Mouse (Mus musculus) gastrocnemius, postnatal 10 days (tissue): ENCODE measurements around the gene Foxd1. TPM values are rescaled to one million over a fixed set of nuclear protein-coding genes. Genes with fewer than 3 reads are reported as not detected.
A peak's percentile ranks its signal among the peaks of the same experiment; 100 is the strongest.

Source experiments
- DNase-seq: peaks from one replicate; pipeline ENCODE4 v3.0.0; 2021; ENCODE audit warnings: mixed read lengths
- long read RNA-seq, 2 experiments: library from polyadenylated mRNA; stranded (forward); transcript quantifications; one replicate each; pipeline ENCODE4 v2.0.0; 2021
- total RNA-seq, 2 experiments: library from RNA; stranded (reverse); gene quantifications; 2 replicates each; pipeline ENCODE4 v1.2.3; 2021

Gene Foxd1
- total RNA-seq: under 1 TPM; 0.28 to 0.36 TPM
- long read RNA-seq, experiment 1: 0 reads
- long read RNA-seq, experiment 2: 0 reads

- peak; percentile 34 for DNase-seq
These were observed at the start of gene Foxd1 for GRCm38 (mm10) chr13:98354090-98354801. TSS of gene Foxd1 (plus strand) at chr13:98354242.

DNA sequence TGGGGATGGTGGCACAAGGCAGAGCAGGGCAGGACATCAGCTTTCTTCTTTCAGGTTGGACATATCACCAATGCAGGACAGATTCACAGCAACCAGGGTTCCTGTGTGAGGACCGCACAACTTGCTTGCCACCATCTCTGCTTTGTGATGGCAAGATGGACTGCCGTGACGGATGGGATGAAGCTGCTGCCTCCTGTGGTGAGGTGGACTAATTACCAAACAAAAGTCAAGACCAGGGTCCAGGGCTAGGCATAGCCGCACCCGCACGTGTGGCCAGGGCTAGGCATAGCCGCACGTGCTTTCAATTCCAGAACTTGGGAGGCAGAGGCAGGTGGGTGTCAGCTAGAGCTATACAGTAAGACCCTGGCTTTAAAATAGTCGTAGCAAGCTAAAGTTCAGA, 48.8 kb upstream of the Foxd1 start:
- DNase-seq: no peak

- DNase-seq: no peak
These were observed 47.6 kb upstream of the Foxd1 start for GRCm38 (mm10) chr13:98306393-98306792.

GRCm38 (mm10) chr13:98306852-98307475, 47.1 kb upstream of the Foxd1 start:
- DNase-seq: no peak

DNA sequence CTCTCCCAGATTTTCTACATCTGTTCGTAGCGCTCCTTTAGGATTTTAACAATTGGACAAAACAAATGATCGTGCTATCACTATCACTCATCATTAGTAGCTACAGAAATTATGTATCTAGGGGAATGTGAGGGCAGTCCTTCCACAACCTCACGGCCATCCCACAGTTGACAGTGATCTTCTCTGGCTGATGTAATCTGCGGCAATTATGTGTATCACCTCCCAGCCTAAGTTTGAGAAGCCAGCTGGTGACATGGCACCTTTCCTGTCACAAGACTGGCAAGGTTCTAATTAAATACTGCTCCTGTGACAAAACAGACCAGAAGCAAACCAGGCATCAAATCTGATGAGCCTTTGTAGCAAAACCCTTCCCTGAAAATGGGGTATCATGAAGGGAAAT, 46.0 kb upstream of the Foxd1 start:
- DNase-seq: no peak

- DNase-seq: no peak
These were observed 45.3 kb upstream of the Foxd1 start for GRCm38 (mm10) chr13:98308724-98309123.

- no peak for DNase-seq
These were observed 42.4 kb upstream of the Foxd1 start for GRCm38 (mm10) chr13:98311597-98311996.

GRCm38 (mm10) chr13:98313631-98314030, 40.4 kb upstream of the Foxd1 start:
- DNase-seq: no peak

- DNase-seq: no peak
These were observed 38.9 kb upstream of the Foxd1 start for GRCm38 (mm10) chr13:98315124-98315523.

DNA sequence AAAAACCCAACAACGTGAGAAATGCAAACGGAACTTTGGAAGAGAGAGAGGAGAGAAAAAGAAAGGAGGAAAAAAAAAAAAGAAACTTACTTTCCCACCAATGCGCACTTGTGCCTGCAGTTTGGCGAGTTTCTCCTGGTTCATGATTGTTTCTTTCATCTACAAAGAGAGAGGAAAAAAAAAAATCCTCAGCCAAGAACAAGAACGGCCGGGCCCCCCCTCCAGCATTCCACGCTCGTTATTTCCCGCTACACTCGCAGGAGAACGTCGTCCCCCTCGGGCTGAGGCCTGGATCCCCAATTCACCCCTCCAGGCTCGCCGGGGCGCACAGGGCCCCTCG, 37.9 kb upstream of the Foxd1 start:
- DNase-seq: no peak

GRCm38 (mm10) chr13:98316480-98317245, 37.4 kb upstream of the Foxd1 start, which contains the start of gene Btf3:
TSS of gene Btf3 (minus strand) at chr13:98317006.
- DNase-seq: peak; percentile 95

GRCm38 (mm10) chr13:98317246-98317677, 36.8 kb upstream of the Foxd1 start:
- no peak for DNase-seq

DNA sequence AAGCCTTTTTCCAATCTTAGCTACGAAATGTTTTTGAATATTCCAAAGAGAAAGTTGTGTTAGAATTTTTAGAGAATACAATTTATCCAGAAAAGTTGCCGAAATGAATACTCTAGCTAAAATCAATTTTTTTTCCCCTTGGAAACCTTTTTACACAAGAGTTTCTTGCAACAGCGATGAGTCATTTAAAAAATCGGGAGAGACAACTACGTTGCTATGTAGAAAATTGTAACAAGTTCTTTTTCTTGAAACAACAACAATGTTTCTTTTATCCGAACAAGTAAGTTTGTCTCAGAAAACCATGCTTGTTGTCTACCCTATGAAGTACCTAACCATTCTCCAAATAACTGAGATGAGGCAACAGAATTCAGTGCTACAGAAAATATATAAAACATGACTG, 36.1 kb upstream of the Foxd1 start:
- no peak for DNase-seq

DNA sequence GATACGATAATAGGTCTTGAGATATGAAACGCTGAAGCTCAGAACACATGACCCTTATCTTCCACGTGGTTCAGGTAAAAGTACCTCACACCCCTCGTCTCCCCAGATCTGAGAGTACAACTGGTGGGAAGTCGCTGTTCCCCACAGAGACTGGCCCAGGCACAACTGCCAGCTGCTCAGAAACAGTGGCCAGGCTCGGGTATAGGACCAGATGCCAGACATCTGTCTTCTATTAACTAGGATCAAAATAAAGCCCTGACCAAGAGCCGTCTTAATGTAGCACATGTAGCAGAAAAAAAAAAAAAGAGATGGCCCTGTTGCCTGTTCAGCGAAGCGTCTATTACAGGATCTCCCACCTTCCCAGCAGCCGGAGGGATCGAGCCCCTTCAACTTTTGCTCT, 29.0 kb upstream of the Foxd1 start:
- no peak for DNase-seq

- DNase-seq: no peak
These were observed 21.9 kb upstream of the Foxd1 start for GRCm38 (mm10) chr13:98332106-98332505.

DNA sequence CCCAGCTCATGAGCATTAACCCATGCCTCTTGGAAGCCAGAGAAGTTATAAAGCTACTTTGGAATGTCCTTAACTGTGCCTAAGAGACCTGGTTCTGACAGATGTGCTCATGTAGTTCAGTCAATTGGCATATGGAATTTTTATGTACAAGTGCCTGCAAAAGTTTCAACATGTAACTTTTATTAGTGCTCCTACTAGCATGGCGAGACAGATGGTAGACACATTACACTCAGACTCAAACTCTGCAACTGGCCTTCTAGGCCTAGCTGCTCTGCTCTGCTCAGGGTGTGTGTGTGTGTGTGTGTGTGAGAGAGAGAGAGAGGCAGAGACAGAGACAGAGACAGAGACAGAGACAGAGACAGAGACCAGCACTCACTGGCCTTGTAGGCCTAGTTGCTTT, 17.8 kb upstream of the Foxd1 start:
- no peak for DNase-seq

GRCm38 (mm10) chr13:98340506-98340905, 13.5 kb upstream of the Foxd1 start:
- DNase-seq: peak; percentile 60

DNA sequence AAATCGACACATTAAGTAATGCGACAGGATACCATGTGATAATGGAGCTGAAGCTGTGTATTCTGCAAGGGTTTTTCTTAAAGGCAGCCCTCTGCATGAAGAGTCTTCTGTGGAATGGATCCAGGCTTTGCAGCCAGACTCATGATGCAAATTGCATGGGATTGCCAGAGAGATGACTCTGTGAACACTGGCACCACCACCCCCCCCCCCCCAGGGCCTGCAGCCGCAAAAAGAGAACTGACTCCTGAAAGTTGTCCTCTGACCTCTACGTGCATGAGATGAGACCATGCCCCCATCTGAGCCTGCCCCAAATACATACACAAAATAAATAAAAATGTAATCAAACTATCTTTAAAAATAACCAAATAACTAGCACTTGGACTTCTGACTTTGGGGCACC, 4.6 kb upstream of the Foxd1 start:
- no peak for DNase-seq

GRCm38 (mm10) chr13:98351527-98351926, 2.5 kb upstream of the Foxd1 start:
- DNase-seq: peak; percentile 30

DNA sequence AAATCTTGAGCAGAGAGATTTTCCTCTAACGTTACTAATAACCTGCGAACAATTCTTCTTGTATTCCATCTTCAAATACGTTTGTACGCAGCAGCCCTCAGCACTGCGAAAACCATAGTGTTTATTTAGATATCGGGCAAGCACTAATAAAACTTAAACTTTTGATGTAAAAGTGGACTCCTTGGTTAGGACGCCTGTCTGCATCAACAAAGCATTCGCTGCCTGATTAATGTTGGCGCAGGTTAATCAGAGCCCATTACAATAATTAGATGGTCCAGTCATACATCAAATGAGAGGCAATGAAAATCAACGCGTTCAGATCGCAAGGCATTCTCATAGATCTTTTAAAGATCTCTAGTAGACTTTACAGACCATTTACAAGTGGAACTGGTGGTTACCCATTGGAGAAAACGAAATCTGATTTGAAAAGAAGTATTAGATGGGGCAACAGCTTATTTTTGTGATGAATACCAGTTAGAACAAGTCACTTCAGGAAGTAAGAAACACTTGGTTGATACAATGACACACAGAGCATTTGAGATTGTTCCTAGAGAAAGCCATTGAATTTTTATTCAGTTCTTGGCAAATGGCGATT, 1.6 kb upstream of the Foxd1 start:
- no peak for DNase-seq

DNA sequence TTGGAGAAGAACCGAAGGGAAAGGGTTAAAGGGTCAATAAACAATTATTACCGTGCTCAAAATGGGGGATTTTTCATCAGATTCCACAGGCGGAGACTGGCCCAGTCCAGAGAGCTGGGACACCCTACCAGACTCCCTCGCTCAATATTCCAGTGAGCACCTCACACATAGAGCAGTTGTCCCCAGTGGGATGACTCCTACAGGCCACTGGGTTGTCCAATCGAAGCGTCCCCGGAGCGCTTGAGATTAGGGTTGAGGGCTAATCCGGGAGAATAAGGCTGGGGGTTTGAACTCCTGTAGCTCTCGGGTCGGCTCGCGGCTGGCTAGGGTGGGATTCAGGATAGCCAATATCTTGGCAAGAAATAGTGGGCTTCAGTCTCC, 343 bp upstream of the Foxd1 start:
- DNase-seq: no peak

GRCm38 (mm10) chr13:98354871-98355558, 973 bp downstream of the Foxd1 start:
- DNase-seq: no peak
